Mouse (Mus musculus) intestine, embryonic 14.5 days (tissue): Measurements from ENCODE around the gene Cox6b1. TPM values are rescaled to one million over a fixed set of nuclear protein-coding genes. Genes with fewer than 3 reads are reported as not detected.

Experiments used
- ATAC-seq: fragments of 200-750 bp; cut with Nextera tagmentation; replicated peaks from 2 replicates; pipeline ENCODE4 v1.8.0; 2017; ENCODE audit warnings: low read depth, moderate number of reproducible peaks, moderate TSS enrichment, moderate library complexity; ENCODE audit not compliant: low FRiP score, low TSS enrichment
- DNase-seq: peaks from one replicate; pipeline ENCODE4 v3.0.0-alpha.2; 2018; ENCODE audit warnings: low spot score
- H3K27ac ChIP-seq: fragments of 300-500 bp; sonication (generic); 2 replicates; pipeline ENCODE4 v1.5.1; 2014; ENCODE audit warnings: low read depth, mild to moderate bottlenecking, control low read depth
- H3K27me3 ChIP-seq: fragments of 300-500 bp; sonication (generic); replicated peaks from 2 replicates; pipeline ENCODE4 v1.6.1; 2014; ENCODE audit warnings: low read length, control low read depth; ENCODE audit not compliant: control insufficient read depth, insufficient read depth
- H3K36me3 ChIP-seq: fragments of 300-500 bp; sonication (generic); 2 replicates; pipeline ENCODE4 v1.6.1; 2014; ENCODE audit warnings: low read length, control low read depth; ENCODE audit not compliant: control insufficient read depth, insufficient read depth
- H3K4me1 ChIP-seq: fragments of 300-500 bp; sonication (generic); replicated peaks from 2 replicates; pipeline ENCODE4 v1.6.1; 2014; ENCODE audit warnings: low read length, control low read depth, mixed read lengths; ENCODE audit not compliant: control insufficient read depth, insufficient read depth
- H3K4me2 ChIP-seq: fragments of 300-500 bp; sonication (generic); 2 replicates; pipeline ENCODE4 v1.6.1; 2014; ENCODE audit warnings: low read length
- H3K4me3 ChIP-seq: fragments of 300-500 bp; sonication (generic); 2 replicates; pipeline ENCODE4 v1.5.1; 2014; ENCODE audit warnings: low read depth, low read length, control low read depth, mixed read lengths
- H3K9ac ChIP-seq: fragments of 300-500 bp; sonication (generic); 2 replicates; pipeline ENCODE4 v1.6.1; 2014; ENCODE audit warnings: mild to moderate bottlenecking, low read length
- H3K9me3 ChIP-seq: fragments of 300-500 bp; sonication (generic); 2 replicates; pipeline ENCODE4 v1.6.1; 2016; ENCODE audit warnings: low read length, control low read depth; ENCODE audit not compliant: control insufficient read depth
- WGBS: fragments of 180-500 bp; shearing (Covaris S2); extraction: QIAGEN DNeasy Blood & Tissue Kit; methylation state at CpG from one replicate; pipeline ENCODE4 v1.1.7; 2014; 5-methylcytosine and 5-hydroxymethylcytosine counted together
- polyA plus RNA-seq: library from polyadenylated mRNA; unstranded; fragments of >200 nt; fragmentation: Nextera tagmentation; extraction: Ambion mirVana; gene quantifications from 2 replicates; pipeline ENCODE4 v1.2.1, GENCODE M21; 2014

Gene Cox6b1
- polyA plus RNA-seq, 1 experiment from 2014 or later = 1,229 TPM

- ATAC-seq = no peak
- 24% methylated on average over 11 of the region's 11 CpGs for WGBS
- no peak overlapping the region for H3K27ac ChIP-seq
Observed at GRCm38 (mm10) chr7:30636395-30636794, 10.4 kb upstream of the Cox6b1 start.

DNA sequence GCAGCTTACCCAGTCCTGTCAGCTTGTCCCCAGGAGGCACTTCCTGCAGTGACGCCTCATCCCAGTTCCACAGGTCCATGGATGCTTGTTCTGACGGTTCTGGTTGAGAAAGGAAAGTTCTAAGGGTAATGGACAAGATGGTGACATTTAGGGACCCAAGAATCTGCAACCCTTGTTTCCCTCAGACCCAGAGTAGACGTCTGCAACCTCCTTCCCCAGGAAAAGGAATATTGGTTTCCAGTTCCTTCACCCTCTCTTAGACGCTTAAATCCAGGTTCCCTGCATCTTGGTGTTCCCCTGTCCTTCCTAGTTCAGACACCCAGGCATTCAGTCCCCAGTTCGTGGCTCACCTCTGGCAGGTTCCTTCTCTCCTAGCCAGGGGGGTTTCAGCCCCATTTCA lies 9.8 kb upstream of the Cox6b1 start, which contains the start of gene Etv2:
Etv2 (minus strand) TSS at position 101 of the 400 bp plus-strand sequence.
- Histone ChIP-seq H3K27me3 (peaks cover 59% of the 10 kb centered on the region), H3K9me3 (no peaks in the 10 kb centered on the region), H3K27ac (no peak within 1 kb of the TSS), H3K36me3 (peaks cover 7% of the 10 kb centered on the region), H3K4me1 (0 out of 2 replicates have a peak, but pooled peaks cover 4% of the 10 kb centered on the region), H3K4me2 (peak within 1 kb of the TSS; percentile 28), H3K4me3 (peak within 1 kb of the TSS; percentile 16; the same call in 1 of the 2 replicates), H3K9ac (no peak within 1 kb of the TSS)
- ATAC-seq (no peak), DNase-seq (no peak)
- WGBS = 6% methylated on average over 5 of the region's 5 CpGs

More at GRCm38 (mm10) chr7:30636395-30636794, 10.4 kb upstream of the Cox6b1 start:
- peaks cover 13% of the 10 kb centered on the region for H3K36me3 ChIP-seq
- no peak overlapping the region for H3K4me2 ChIP-seq
- 0 out of 2 replicates have a peak, but pooled peaks cover 4% of the 10 kb centered on the region for H3K4me1 ChIP-seq
- H3K27me3 ChIP-seq = peaks cover 55% of the 10 kb centered on the region
- H3K4me3 ChIP-seq = no peak overlapping the region
- H3K9me3 ChIP-seq = no peaks in the 10 kb centered on the region
- DNase-seq = no peak
- H3K9ac ChIP-seq = no peak overlapping the region

DNA sequence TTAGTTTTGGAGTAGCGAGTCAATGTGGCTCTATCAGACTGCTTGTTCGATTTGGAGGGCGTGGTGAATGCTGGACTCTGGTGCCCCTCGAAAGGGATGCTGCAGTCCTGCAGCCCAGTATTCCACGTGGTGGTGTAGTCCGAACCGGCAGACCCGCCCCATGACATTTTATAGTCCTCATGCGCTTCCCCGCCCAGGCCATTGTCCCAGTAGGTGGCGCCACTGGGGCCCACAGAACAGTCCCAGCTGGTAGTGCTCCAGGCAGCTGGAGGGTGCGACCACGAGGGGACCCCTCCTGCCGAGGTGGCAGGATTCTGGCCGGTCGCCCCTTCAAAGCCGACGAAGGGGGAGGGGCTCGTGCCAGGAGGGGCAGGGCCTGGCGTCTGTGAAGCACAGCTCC lies 8.7 kb upstream of the Cox6b1 start:
- H3K27me3 ChIP-seq = peaks cover 59% of the 10 kb centered on the region

GRCm38 (mm10) chr7:30633762-30634412 lies 7.9 kb upstream of the Cox6b1 start:
- DNase-seq (peak; percentile 55), ATAC-seq (0 out of 2 replicates have a peak, but pooled peaks have one; percentile 6)
- H3K36me3 ChIP-seq = no peaks in the 10 kb centered on the region
- H3K27ac ChIP-seq = no peak overlapping the region
- H3K4me2 ChIP-seq = no peak overlapping the region
- peaks cover 59% of the 10 kb centered on the region for H3K27me3 ChIP-seq
- H3K4me3 ChIP-seq = no peak overlapping the region
- WGBS = 5% methylated on average over 27 of the region's 27 CpGs
- H3K9me3 ChIP-seq = no peaks in the 10 kb centered on the region
- H3K4me1 ChIP-seq = no peaks in the 10 kb centered on the region
- H3K9ac ChIP-seq = no peak overlapping the region

More for the DNA sequence above, 8.7 kb upstream of the Cox6b1 start:
- peak overlapping the region; percentile 16; the same call in 1 of the 2 replicates for H3K4me3 ChIP-seq
- H3K9me3 ChIP-seq = no peaks in the 10 kb centered on the region
- ATAC-seq = peak; percentile 85
- WGBS = 1% methylated on average over 20 of the region's 20 CpGs
- peak; percentile 86 for DNase-seq
- peak overlapping the region; percentile 28 for H3K4me2 ChIP-seq
- H3K27ac ChIP-seq = no peak overlapping the region
- H3K9ac ChIP-seq = no peak overlapping the region
- H3K36me3 ChIP-seq = no peaks in the 10 kb centered on the region
- 0 out of 2 replicates have a peak, but pooled peaks cover 4% of the 10 kb centered on the region for H3K4me1 ChIP-seq

GRCm38 (mm10) chr7:30629013-30629412 lies 3.1 kb upstream of the Cox6b1 start:
- ATAC-seq = no peak
- H3K4me2 ChIP-seq = no peak overlapping the region
- H3K4me1 ChIP-seq = peaks cover 7% of the 10 kb centered on the region
- no peak overlapping the region for H3K27ac ChIP-seq
- DNase-seq = no peak
- H3K27me3 ChIP-seq = peaks cover 30% of the 10 kb centered on the region
- peaks cover 4% of the 10 kb centered on the region for H3K36me3 ChIP-seq
- no peak overlapping the region for H3K9ac ChIP-seq
- no peak overlapping the region for H3K4me3 ChIP-seq
- no peaks in the 10 kb centered on the region for H3K9me3 ChIP-seq

DNA sequence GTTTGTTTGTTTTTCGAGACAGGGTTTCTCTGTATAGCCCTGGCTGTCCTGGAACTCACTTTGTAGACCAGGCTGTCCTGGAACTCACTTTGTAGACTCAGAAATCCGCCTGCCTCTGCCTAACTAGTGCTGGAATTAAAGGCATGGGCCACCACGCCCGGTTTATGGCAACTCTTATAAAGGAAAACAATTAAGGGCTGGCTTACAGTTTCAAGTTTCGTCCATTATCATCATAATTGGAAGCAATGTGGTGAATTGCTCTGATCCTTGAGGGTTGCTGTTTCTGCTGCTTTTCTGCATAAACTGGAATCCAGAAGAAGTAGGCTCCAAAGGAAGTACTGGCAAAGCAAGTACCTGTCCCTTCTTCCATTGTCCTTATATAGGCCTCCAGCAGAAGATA lies 696 bp upstream of the Cox6b1 start:
- H3K36me3 ChIP-seq = peaks cover 28% of the 10 kb centered on the region
- peaks cover 9% of the 10 kb centered on the region for H3K27me3 ChIP-seq
- H3K4me1 ChIP-seq = peaks cover 7% of the 10 kb centered on the region
- H3K4me2 ChIP-seq = no peak overlapping the region
- no peak for DNase-seq
- H3K4me3 ChIP-seq = no peak overlapping the region
- H3K27ac ChIP-seq = no peak overlapping the region
- no peak overlapping the region for H3K9ac ChIP-seq
- ATAC-seq = no peak
- whole genome bisulfite sequencing = 86% methylated on average over 5 of the region's 5 CpGs
- no peaks in the 10 kb centered on the region for H3K9me3 ChIP-seq

DNA sequence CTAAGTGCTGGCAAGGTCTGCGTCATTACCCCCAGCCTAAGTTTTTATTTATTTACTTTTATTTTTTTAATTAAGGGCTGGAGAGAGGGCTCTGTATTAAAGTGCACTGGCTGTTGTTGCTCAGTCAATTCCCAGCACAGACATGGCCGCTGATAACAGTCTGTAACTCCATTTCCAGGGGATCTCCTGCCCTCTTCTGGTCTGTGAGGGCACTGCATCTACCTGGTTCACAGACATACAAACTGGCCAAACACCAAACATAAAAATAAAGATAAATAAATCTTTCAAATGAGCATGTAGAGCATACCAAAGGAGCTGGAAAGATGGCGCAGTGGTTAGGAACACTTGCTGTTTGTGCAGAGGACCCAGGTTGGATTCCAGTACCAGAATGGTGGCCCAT lies 6.7 kb downstream of the Cox6b1 start:
- no peak overlapping the region for H3K9ac ChIP-seq
- peaks cover 74% of the 10 kb centered on the region for H3K36me3 ChIP-seq
- H3K4me1 ChIP-seq = no peaks in the 10 kb centered on the region
- ATAC-seq (no peak), DNase-seq (peak; percentile 65)
- 90% methylated on average over 3 of the region's 3 CpGs for WGBS
- no peaks in the 10 kb centered on the region for H3K9me3 ChIP-seq
- no peaks in the 10 kb centered on the region for H3K27me3 ChIP-seq
- no peak overlapping the region for H3K27ac ChIP-seq
- no peak overlapping the region for H3K4me3 ChIP-seq
- H3K4me2 ChIP-seq = no peak overlapping the region

GRCm38 (mm10) chr7:30618658-30619057 lies 7.3 kb downstream of the Cox6b1 start:
- Histone ChIP-seq H3K9ac (no peak overlapping the region), H3K4me3 (no peak overlapping the region), H3K27ac (no peak overlapping the region), H3K4me1 (no peaks in the 10 kb centered on the region), H3K9me3 (no peaks in the 10 kb centered on the region), H3K36me3 (peaks cover 69% of the 10 kb centered on the region), H3K4me2 (no peak overlapping the region), H3K27me3 (no peaks in the 10 kb centered on the region)
- ATAC-seq (no peak), DNase-seq (no peak)
- 95% methylated on average over 9 of the region's 9 CpGs for WGBS
